10 mouse cellular contexts compared by ENCODE assay signal in the genomic region with DNA sequence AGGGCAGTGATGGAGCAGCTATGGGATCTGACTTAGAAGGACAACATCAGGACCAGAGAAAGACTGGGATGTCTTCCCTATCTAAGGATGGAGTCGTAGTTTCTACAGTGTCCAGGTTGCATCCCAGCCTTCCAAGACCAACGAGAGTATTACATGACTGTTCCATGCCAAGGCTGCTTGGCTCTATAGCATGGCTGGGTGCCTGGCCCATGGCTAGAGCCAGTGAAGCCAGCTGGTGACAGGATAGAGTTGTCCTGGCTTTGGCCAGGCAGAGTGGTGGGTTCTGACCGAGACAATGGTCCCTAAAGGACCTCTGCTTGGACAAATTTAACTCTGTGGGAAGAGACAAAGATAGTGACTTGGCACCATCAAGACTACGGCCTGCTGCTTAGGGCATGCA.
"Had no signal": no experiment of that assay in that cellular context is flagged by ENCODE, and none has a peak within 500 bp of the region (broad histone marks: within the 10 kb centered on the region; RNA-seq: fewer than 3 reads in every experiment).

No protein-coding gene starts in this region.

- H3K27ac ChIP-seq: kidney, embryonic 15.5 days; limb, embryonic 12.5 days; liver, embryonic 14.5 days; midbrain, embryonic 12.5 days had no signal

- H3K9ac ChIP-seq: kidney, embryonic 15.5 days; limb, embryonic 12.5 days; liver, embryonic 14.5 days; midbrain, embryonic 12.5 days had no signal

- H3K4me3 ChIP-seq: kidney, embryonic 15.5 days; limb, embryonic 12.5 days; midbrain, embryonic 12.5 days had no signal

- H3K9me3 ChIP-seq: kidney, embryonic 15.5 days; limb, embryonic 12.5 days; midbrain, embryonic 12.5 days had no signal

- H3K36me3 ChIP-seq: kidney, embryonic 15.5 days; limb, embryonic 12.5 days; midbrain, embryonic 12.5 days had no signal

- DNase-seq: kidney, adult 18-20 months; kidney, postnatal 36 days; liver; lung, adult 18-20 months; right cerebral cortex, postnatal 14 days; thymus, postnatal 36 days had no signal

- H3K4me2 ChIP-seq: kidney, embryonic 15.5 days; limb, embryonic 12.5 days; midbrain, embryonic 12.5 days had no signal
